Mouse (Mus musculus) forelimb bud, embryonic 11.5 days (tissue): ENCODE measurements around the gene Grk6.

Experiments used
- DNase-seq: peaks from one replicate; pipeline ENCODE4 v3.0.0-alpha.2; 2012; ENCODE audit warnings: low read depth, low spot score

Gene Grk6

GRCm38 (mm10) chr13:55444937-55445315 is at the start of gene Grk6:
Grk6 (plus strand) TSS chr13:55445072.
- peak; percentile 99 for DNase-seq

- DNase-seq = no peak
These were observed 46.8 kb upstream of the Grk6 start, which contains the start of gene Slc34a1 for GRCm38 (mm10) chr13:55398088-55398487. Slc34a1 (plus strand) TSS chr13:55398187.

- no peak for DNase-seq
These were observed 45.4 kb upstream of the Grk6 start for GRCm38 (mm10) chr13:55399300-55400038.

- no peak for DNase-seq
These were observed 44.9 kb upstream of the Grk6 start for GRCm38 (mm10) chr13:55400039-55400346.

GRCm38 (mm10) chr13:55403266-55403665 is 41.6 kb upstream of the Grk6 start:
- DNase-seq = no peak

GRCm38 (mm10) chr13:55403935-55404852 is 40.7 kb upstream of the Grk6 start:
- no peak for DNase-seq

- peak; percentile 92 for DNase-seq
These were observed 39.8 kb upstream of the Grk6 start for GRCm38 (mm10) chr13:55404853-55405782.

GRCm38 (mm10) chr13:55405783-55406390 is 39.0 kb upstream of the Grk6 start:
- DNase-seq = no peak

- DNase-seq = no peak
These were observed 37.5 kb upstream of the Grk6 start for GRCm38 (mm10) chr13:55407341-55407740.

- DNase-seq = no peak
These were observed 36.2 kb upstream of the Grk6 start for GRCm38 (mm10) chr13:55408546-55409120.

GRCm38 (mm10) chr13:55411826-55412225 is 33.0 kb upstream of the Grk6 start:
- no peak for DNase-seq

GRCm38 (mm10) chr13:55412643-55413307 is 32.1 kb upstream of the Grk6 start:
- DNase-seq = no peak

- DNase-seq = no peak
These were observed 31.5 kb upstream of the Grk6 start for GRCm38 (mm10) chr13:55413333-55413732.

- peak; percentile 63 for DNase-seq
These were observed 30.0 kb upstream of the Grk6 start, which contains the start of gene Pfn3 for GRCm38 (mm10) chr13:55414743-55415380. Pfn3 (minus strand) TSS chr13:55415232.

GRCm38 (mm10) chr13:55418004-55418403 is 26.9 kb upstream of the Grk6 start:
- peak; percentile 79 for DNase-seq

GRCm38 (mm10) chr13:55419142-55419541 is 25.7 kb upstream of the Grk6 start:
- DNase-seq = no peak

- no peak for DNase-seq
These were observed 24.6 kb upstream of the Grk6 start for GRCm38 (mm10) chr13:55420018-55420932.

- peak; percentile 41 for DNase-seq
These were observed 23.7 kb upstream of the Grk6 start for GRCm38 (mm10) chr13:55420933-55421800.
